Mouse (Mus musculus): ENCODE measurements at regions not wholly inside any gene's neighbourhood (a gene's known extent, or its start where the extent isn't known, plus 50 kb on each side); places are given as distances from the start of the nearest gene placed in this dataset.
A peak's percentile ranks its signal among the peaks of the same experiment; 100 is the strongest.

GRCm38 (mm10) chr14:8946851-8947625 is 281.0 kb upstream of the 4930452B06Rik start:
- no peak for DNase-seq (ENCODE audit: low spot score)

- DNase-seq (ENCODE audit: low spot score), result peak; percentile 52
Measured at GRCm38 (mm10) chr14:8935121-8935520, 269.1 kb upstream of the 4930452B06Rik start.

Data from testis, postnatal 10 days (tissue).